In the genomic region with DNA sequence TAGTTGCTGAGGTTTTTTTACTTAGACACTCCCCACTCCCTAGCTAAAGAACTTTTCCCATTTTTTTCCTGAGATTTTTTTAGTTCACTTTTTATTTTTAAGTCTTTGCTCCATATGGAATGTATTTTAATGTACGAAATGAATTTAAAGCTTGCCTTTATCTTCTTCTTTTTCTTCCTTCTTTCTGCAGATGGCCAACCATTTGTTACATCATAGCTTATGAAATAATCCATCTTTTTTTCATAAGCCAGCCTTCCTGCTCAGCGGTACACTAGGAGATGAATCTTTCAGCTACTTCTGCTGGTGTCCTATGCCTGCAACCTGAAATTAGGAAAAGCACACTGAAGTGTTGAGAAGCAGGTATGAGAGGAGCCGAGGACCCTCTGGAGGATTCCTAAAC, we compare ENCODE assay signal across 26 mouse cellular contexts.
"Had no signal": no experiment of that assay in that cellular context is flagged by ENCODE, and none has a peak within 500 bp of the region (broad histone marks: within the 10 kb centered on the region; RNA-seq: fewer than 3 reads in every experiment).

No protein-coding gene starts in this region.

- H3K9ac ChIP-seq: heart, embryonic 12.5 days; hindbrain, embryonic 12.5 days; hindbrain, embryonic 14.5 days; intestine, embryonic 15.5 days; limb, embryonic 13.5 days; limb, embryonic 15.5 days; liver, embryonic 12.5 days; liver, embryonic 14.5 days had no signal

- H3K36me3 ChIP-seq: heart, embryonic 10.5 days; heart, embryonic 12.5 days; hindbrain, embryonic 10.5 days; hindbrain, embryonic 12.5 days; intestine, embryonic 15.5 days; limb, embryonic 13.5 days; limb, embryonic 15.5 days; liver, embryonic 12.5 days had no signal

- H3K27me3 ChIP-seq: heart, embryonic 12.5 days; hindbrain, embryonic 12.5 days; intestine, embryonic 15.5 days; limb, embryonic 13.5 days; limb, embryonic 15.5 days; liver, embryonic 12.5 days had no signal

- H3K4me3 ChIP-seq: gastrocnemius, adult 2 months; heart, embryonic 10.5 days; heart, embryonic 12.5 days; hindbrain, embryonic 10.5 days; hindbrain, embryonic 12.5 days; intestine, embryonic 15.5 days; layer of hippocampus, adult 2 months; limb, embryonic 13.5 days; limb, embryonic 15.5 days; liver, embryonic 12.5 days had no signal

- DNase-seq: gastrocnemius, adult 2 months; gastrocnemius, postnatal 10 days; gastrocnemius, postnatal 25 days; heart, adult 18-20 months; heart, postnatal 10 days; heart, postnatal 4 days; kidney, adult 18-20 months; kidney, adult 8-10 months; kidney, postnatal 10 days; kidney, postnatal 25 days; kidney, postnatal 4 days; left cerebral cortex, postnatal 4 days had no signal

- H3K4me2 ChIP-seq: heart, embryonic 12.5 days; hindbrain, embryonic 12.5 days; hindbrain, embryonic 14.5 days; intestine, embryonic 15.5 days; limb, embryonic 13.5 days; limb, embryonic 15.5 days; liver, embryonic 12.5 days had no signal

- H3K9me3 ChIP-seq: heart, embryonic 10.5 days; heart, embryonic 12.5 days; hindbrain, embryonic 10.5 days; hindbrain, embryonic 12.5 days; intestine, embryonic 15.5 days; limb, embryonic 13.5 days; limb, embryonic 15.5 days; liver, embryonic 12.5 days had no signal

- H3K27ac ChIP-seq: gastrocnemius, adult 2 months; heart, embryonic 10.5 days; hindbrain, embryonic 10.5 days; hindbrain, embryonic 12.5 days; hindbrain, embryonic 14.5 days; intestine, embryonic 15.5 days; layer of hippocampus, adult 2 months; limb, embryonic 13.5 days; limb, embryonic 15.5 days; liver, embryonic 12.5 days; liver, embryonic 14.5 days had no signal

- ATAC-seq: hindbrain, embryonic 16.5 days; inflammation-experienced regulatory T-cells, adult 6 months; intestine, embryonic 15.5 days; intestine, postnatal 0 days; liver, embryonic 12.5 days had no signal

- H3K4me1 ChIP-seq: heart, embryonic 10.5 days; heart, embryonic 12.5 days; hindbrain, embryonic 10.5 days; hindbrain, embryonic 12.5 days; intestine, embryonic 15.5 days; limb, embryonic 13.5 days; limb, embryonic 15.5 days; liver, embryonic 12.5 days had no signal
